Mouse (Mus musculus): ENCODE data around the gene Tmco3.
A peak's percentile ranks its signal among the peaks of the same experiment; 100 is the strongest.

Gene Tmco3

DNA sequence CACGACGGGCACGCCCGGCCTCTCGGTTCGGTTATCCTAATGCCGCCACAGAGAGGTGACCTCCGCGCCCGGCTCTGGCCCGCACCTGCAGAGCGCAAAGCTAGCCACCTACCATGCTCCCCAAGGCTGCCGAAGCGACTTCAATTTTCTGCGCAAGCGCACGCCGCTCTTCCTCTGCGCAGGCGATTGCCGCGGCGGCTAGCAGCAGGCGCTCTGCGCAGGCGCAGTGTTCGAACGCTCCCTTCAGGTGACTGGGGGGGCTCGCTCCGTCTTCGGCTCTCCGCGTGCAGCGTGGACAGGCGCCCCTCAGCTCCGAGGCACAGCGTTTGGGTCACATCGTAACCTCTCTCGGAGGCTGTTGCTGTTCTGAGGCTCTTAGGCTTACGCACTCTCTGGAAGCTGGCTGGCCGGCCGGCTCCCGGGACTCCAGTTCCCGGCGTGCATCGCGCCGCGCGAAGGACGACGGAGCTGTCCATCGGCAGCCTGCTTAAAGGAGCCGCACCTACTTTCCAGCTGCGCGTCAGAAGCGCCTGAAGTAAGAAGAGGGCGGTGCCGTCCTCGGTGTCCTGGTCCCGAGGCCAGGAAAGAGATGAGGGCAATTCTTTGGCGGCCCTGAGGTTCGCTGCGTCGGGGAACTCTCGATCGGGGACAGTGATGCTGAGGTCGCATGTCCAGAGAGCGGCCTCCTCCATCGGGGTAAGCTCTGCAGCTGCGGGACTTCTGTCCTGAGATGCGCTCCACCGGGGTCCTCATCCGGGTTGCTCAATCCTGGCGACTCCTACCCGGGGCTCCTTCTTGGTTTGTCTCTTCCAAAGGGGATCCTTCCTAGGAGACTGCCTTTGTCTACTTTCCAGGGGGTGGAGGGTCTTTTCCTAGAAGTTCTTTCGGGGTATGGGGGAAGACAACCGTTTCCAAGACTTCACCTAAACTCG lies at the start of gene Tmco3, which contains the start of gene Dcun1d2:
Gene Tmco3, plus strand, starts transcription at position 499 of the 932 bp plus-strand sequence.
Gene Dcun1d2, minus strand, starts transcription at position 440 of the 932 bp plus-strand sequence.
- peak; percentile 91 for DNase-seq (ENCODE audit: low spot score in 2 of 2)

DNA sequence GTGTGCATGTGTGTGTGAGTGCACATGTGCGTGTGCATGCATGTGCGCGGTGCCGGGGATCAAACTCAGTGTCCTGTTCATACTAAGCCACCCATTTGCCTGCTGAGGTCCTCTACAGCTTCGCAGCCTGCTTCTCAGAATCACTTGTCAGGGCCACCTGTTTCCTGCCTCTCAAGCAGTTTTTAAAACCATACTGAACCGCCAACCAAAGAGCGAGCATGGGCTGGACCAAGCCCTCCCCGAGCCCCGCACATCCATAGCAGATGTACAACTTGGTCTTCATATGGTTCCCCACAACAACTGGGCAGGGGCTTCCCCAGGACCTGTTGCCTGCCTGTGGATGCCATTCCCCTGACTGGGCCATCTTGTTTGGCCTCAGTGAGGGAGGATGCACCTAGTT lies 47.9 kb upstream of the Tmco3 start:
- no peak for DNase-seq (ENCODE audit: low spot score in 2 of 2)

DNA sequence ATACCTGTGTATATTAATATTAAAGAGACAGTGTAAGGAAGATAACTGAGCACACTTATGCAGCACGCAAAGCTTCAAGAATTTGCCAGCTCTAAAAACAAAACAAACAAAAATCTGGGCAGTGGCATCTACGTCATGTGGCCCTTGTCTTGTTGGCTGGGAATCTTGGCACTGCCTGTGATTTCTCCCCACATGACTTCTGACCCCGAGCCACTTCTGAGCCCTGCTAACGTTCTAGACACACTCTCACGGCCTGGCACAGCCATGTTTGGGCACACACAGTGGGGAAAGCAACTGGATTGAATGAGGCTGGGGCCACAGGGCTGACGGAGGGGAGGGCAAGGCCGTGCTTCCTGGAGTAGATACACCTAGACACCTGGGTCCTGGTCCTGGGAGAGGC lies 47.3 kb upstream of the Tmco3 start:
- no peak for DNase-seq (ENCODE audit: low spot score in 2 of 2)

DNA sequence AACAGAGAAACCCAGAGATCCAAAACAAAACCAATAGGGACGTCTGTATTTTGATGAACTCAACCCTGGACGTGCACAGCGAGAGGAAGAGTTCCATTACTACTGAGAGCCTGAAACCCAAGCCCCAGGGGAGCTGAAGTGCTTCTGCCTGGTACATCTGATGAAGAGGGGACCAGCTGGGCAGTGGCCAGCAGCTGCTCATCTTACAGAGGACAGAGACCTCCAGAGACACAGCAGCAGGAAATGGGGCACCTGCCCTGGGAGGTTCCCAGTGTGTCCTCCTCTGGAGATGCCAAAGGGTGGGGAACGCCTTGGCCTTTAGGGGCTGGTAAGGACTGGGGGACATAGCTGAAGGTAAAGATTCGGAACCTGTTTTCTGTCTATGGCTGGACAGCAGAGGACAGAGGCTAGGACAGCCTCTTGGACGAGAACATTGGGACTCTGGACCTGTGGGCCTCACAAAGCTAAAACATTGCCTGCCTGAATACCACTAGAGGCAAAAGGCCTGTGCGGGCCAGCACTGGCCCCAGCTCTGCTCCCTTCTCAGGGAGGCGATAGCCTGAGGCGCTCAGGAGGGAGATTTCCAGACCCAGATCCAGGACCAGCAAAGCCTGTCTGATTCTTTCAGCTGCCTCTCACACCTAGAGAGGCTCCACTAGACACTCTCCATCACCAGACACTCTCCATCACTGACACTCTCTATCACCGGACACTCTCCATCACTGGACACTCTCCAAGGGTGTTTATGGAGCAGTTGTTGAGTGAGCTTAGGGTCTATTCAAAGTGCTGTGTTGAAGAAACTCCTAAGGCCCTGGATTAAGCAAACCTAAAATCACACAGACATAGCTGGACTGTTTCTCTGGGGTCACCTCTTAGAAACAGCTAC lies 44.8 kb upstream of the Tmco3 start:
- no peak for DNase-seq (ENCODE audit: low spot score in 2 of 2)

DNA sequence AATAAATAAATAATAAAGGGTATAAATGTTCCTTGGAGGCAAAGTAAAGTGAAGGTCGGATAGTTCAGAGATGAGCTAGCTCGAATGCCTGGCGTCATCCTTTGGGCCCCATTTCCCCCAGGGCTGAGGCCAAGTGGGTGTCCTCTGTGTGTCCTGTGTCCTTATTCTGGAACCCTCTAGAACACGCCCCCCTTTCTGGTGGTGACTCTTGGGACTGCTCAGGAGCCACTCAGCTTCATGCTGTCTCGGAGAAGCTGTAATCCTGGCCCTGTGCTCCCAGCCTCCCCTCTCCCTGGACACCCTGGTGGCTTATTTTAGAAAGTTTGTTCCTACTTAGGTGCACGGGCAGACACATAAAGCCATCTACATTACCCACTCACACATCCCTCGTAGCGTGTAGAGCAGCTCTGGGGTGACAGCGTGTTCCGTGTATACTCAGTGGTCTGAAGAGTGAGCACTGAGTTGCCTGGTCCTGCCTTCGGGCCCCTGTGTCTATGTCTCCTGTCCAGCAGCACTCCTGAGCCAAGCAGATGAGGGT lies 43.6 kb upstream of the Tmco3 start:
- DNase-seq (ENCODE audit: low spot score in 2 of 2): no peak

DNA sequence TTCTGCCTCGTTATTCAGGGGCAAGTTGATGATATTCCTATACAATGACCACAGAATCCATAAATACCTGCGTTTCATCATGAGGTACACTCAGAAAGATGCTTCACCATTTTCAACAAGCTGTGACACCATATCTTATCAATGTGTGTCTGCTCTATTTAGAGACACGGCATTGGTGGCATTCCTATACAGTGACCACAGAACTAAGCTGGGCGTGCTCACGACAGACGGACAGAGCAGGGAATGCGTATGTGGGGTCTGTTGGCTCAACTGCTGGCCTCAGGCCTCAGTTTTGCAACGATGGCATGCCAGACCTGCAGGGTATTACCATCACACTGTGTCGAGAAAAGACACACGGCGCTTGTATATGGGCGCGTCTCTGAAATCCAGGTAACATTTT lies 35.2 kb upstream of the Tmco3 start:
- no peak for DNase-seq (ENCODE audit: low spot score in 2 of 2)

DNA sequence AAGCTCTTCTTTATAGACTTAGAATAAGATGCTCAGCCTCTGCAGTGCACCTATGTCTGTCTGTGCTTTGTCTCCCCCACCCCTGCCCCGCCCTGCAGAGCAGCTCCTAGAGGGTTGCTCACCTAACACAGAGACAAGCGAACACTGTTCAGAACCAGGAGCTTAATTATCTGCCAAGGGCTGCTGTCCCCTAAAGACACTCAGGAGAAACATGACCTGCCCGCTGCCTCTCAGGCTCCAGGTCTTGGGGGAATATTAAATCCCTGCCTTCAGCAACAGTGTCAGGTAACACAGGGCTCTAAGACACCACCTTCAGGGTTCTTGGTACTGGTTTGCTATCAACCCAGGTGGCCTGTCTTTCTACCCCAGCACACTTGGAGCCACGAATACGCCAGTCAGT lies 34.6 kb upstream of the Tmco3 start:
- DNase-seq (ENCODE audit: low spot score in 2 of 2): no peak

DNA sequence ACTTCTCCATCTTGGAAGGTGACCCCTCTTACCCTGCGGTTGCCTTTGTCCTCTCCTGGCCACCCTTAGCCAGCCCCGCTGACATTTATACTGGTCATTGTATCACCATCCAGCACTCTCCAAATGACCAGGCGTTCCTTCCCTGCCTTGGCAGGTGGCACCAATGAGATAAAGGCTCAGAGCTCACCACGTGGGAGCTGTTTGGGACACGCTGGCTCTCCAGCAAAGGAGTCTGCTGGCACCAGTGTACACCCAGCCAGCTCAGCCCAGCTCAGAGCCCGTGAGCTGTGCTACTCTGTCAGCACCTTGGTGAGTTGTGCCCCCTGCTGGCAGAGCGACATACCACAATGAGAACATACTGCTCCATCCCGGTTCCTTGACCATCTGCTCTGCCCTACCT lies 34.0 kb upstream of the Tmco3 start, which contains the start of gene Adprhl1:
Gene Adprhl1, minus strand, starts transcription at position 144 of the 400 bp plus-strand sequence.
- peak; percentile 63 to 69 for DNase-seq (ENCODE audit: low spot score in 2 of 2)

DNA sequence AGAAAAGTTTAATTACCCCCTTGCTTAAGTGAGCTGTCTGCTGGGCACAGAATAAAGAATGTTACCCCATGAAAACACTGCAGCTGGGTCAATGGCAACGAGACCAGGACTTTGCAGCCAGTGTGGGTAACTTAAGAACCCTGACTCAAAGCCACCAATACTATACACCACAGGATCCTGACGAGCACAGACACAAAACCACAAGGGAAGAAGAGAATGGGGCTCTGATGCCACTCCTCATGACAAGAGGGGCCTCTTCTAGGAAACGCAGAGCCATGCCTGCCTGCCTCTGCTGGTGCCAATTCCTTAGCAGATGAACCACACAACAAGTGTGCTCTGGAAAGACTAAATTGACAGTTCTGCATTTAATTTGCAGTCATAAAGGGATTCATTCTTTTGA lies 24.6 kb upstream of the Tmco3 start:
- DNase-seq (ENCODE audit: low spot score in 2 of 2): no peak

DNA sequence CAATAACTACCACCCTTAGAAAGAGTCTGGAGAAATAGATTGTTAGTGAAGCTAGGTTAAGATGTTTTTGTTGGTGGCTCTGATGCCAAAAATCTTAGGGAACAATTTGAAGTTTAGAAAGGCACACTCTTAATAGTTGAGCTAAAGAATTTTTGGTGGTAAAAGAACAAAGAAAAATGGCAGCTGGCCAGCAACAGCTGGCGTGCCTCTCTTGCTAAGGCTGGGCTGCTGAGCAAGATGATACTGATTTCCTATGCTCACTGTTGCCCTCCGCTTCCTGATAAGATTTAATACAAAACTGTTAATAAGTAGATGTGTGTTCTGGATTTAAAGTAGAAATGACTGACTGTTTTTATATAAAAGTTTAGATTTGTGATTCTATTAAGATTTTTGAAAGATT lies 20.4 kb upstream of the Tmco3 start:
- no peak for DNase-seq (ENCODE audit: low spot score in 2 of 2)

DNA sequence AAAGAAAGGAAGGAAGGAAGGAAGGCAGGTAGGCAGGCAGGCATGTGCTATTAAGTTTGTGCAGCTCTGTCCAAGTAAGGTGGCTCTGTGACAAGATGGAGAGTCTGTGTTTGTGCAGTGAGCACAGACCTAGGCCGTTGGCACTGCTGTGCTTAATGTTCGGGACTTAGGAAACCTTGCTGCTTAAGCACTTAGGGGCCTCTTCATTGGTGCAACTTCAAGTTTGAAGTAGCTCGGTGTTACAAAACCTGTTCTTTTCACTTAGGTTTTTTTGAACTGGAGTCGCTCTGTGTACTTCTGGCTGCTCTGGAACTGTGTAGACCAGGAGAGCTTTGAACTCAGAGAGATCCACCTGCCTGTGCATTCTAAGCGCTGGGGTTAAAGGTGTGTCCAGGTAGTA lies 15.2 kb upstream of the Tmco3 start:
- no peak for DNase-seq (ENCODE audit: low spot score in 2 of 2)

DNA sequence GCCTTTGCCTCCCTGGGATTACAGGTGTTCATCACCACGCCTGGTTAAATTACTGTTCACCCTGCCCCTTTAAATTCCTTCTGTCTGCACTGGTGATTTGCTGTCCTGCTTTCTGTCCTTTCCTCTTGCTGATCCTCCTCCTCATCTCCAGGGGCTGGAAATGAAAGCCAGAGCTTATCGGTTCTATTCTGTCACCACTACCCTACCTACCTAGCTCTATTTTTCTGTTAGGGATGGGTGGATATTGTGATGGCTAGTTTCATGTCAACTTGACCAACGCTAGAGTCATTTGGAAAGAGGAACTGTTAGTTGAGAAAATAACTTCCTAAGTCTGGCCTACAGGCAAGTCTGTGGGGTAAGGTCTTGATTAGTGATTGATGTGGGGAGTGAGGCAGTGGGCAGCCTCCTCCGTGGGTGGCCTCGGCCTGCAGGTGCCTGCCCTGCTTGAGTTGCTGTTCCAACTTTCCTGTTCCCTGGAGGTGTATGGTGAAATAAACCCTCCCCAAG lies 11.0 kb upstream of the Tmco3 start:
- no peak for DNase-seq (ENCODE audit: low spot score in 2 of 2)

DNA sequence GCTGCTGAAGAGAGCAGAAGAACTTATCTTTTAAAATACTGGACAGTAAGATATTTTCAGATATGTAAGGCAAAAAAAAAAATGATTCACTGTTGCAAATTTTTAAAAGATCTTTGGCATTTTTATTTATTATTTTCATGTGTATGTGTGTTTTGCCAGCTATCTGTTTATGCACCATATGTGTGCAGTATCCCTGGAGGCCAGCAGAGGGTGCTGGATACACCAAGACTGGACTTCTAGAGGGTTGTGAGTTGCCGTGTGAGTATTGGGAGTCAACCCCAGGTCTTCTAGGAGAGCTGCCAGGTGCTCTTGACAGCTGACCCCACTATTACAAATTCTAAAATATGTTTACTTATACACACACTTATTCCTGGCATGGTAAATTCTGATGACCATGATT lies 4.8 kb upstream of the Tmco3 start:
- no peak for DNase-seq (ENCODE audit: low spot score in 2 of 2)

DNA sequence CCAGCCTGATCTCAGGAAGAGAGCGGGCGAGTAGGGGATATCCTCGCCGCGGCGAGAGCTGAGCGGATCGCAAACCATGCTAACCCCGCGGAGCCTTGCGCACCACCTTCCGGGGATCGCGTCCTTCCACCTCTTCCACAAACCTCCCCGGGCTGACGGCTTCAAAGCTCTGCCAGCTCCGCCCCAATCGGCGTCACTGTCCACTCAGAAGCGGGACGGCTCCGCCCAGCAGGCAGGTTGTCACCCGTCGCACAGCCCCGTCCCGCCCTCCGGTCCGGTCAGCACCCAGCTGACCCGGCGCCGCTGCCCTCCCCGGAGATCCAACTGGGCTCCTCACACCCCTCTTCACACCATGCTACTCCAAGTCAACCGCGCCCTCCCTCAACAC lies 692 bp upstream of the Tmco3 start:
- peak; percentile 77 to 81 for DNase-seq (ENCODE audit: low spot score in 2 of 2)

DNA sequence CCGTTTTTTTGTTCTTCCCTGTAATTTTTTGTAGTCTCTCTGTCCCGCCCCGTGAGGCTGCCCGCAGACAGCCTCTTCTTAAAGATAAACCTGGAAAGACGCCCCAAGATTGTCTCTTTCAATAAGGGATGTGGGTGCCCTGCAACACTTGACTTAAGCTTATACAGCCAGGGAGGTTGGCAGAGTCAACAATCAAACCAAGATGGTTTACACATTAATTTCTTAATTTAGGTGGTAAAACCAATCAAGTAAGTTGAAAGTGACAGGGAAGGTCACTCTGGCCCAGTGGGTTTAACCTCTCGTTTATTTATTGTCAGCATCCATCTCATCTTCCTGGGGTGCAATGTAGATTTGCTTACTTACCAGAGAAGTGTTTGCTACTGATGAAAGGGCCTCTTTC lies 656 bp downstream of the Tmco3 start:
- DNase-seq (ENCODE audit: low spot score in 2 of 2): no peak

DNA sequence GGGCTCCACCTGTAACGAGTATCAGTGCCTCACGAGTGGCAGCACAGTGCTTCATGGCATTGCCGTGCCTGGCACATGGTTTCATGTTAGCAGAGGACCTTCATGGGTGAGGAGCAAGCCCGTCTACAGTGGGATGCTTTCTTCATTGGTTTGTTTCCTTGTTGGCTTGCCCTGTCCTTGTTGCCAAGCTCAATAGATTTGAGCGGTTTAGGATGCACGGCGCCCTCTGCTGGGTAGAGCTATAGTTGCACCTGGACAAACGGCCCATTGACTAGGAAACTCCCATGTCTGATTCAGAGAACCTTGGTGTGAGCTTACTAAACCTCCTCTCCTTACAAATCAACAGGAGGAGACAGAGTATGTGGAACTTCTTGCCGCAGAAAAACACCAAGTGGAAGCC lies 4.4 kb downstream of the Tmco3 start:
- peak; percentile 60 to 74 for DNase-seq (ENCODE audit: low spot score in 2 of 2)

DNA sequence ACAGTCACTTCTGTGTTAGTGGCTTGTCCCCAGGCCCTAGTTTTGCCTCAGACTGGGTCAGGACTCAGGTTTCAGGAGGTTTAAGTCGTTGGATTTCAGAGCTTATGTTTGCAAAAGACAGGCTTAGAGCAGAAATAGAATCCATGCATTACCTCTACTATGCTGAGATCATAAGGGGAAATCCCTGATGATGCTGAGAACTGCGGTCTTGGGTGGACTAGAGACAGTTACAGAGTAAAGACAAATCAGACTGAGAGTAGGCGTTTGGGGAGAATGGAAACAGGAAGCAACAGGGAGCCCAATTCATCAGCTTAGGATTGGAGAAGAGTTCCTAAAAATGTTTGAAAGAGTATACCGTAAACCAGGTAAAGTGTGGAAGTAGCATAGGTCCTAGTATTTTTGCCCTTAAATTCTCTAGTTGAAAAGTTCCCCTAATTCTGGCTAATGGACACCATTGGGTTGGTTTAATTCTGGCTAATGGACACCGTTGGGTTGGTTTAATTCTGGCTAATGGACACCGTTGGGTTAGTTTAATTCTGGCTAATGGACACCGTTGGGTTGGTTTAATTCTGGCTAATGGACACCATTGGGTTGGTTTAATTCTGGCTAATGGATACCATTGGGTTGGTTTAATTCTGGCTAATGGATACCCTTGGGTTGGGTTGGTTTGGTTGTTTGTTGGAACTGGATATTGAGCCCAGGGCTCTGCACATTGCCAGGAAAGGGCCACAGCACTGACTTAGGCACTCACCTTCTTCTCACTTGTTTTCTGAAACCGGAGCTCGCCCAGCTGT lies 5.9 kb downstream of the Tmco3 start:
- DNase-seq (ENCODE audit: low spot score in 2 of 2): no peak

DNA sequence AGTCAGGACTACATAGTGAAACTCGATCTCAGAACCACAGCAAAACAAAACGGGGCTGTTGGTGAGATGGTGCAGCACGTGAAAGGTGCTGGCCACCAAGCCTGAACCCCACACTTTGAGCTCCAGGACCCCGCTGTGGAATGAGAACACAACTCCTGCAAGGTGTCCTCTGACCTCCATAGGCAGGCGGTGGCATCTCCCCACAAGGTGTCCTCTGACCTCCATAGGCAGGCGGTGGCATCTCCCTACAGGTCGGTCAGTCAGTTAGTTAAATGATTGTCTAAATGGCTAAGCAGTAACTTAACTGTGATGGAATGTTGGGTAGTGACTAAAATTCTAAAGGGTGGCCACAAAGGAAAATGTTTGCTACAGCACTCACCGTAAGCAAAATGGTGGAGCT lies 11.6 kb downstream of the Tmco3 start:
- DNase-seq (ENCODE audit: low spot score in 2 of 2): no peak

DNA sequence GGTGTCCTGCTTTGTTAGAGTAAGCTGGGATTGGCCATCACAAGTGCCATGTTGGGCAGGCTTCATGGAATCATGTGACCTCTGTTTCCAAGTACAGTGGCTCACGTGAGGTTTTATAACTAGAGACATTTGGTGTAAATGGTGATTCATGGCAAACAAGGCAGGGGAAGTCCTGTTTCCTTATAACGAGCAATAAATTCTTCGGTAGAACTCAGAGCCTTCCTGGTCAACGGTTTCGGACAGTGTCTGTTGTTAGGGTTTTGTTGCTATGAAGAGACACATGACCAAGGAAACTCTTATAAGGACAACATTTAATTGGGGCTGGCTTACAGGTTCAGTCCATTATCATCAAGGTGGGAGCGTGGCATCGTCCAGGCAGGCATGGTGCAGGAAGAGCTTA lies 13.0 kb downstream of the Tmco3 start:
- DNase-seq (ENCODE audit: low spot score in 2 of 2): no peak

DNA sequence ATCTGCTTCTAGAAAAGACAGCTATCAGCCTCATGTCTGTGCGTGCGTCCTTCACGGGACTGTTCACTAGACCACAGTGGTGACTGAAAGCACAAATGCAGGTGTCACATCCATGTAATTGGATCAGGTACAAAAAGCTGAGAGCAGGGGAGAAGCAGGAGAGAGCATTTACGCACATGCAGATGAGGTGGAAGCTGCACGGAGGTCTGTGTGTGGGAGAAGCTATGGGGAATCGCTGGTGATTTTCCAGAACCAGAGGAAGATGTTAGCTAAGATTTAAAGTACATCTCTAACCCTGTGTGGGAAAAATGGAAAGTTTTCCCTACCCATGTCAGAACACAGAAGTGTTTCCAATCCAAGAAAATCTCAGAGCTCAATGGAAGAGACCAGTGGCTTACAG lies 17.5 kb downstream of the Tmco3 start:
- no peak for DNase-seq (ENCODE audit: low spot score in 2 of 2)

DNA sequence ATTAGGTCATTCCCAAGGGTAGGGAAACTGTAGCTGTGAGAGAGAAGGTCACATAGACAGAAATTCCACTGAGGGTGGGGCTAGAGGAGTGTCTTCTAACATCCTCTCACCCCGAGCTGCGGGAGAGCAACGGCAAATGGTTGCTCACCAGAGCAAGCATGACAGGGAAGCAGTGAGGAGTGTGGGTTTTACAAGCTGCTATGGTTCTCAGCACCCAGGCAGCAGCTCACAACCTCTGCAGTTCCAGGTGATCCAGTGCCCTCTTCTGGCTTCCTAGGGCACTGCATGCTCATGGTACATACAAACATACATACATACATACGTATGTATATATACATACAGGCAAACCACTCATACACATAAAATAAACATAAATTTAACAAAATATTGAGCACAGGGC lies 17.9 kb downstream of the Tmco3 start:
- no peak for DNase-seq (ENCODE audit: low spot score in 2 of 2)
